Mouse (Mus musculus) kidney, adult 18-20 months (tissue): ENCODE data around the gene Xrcc4.

Source experiments
- DNase-seq: peaks from one replicate; pipeline ENCODE4 v3.0.0; 2021

Gene Xrcc4

DNA sequence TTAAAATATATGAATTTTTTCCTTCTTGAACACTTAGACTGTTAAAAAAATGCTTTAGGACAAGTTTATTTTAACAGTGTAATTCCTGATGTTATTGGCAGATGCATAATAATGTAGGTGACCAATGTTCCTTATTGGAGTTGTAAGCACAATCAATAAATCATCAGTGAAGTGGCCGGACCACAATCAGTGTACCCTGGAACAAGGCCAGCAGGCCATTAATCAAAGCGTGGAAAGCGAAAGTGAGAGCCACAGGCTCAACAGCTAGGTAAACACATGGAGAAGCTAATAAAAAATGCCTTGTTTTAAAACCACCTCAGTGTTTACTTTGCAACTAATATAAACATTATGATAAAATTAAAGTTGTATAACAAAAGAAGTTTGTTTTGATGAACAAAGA lies 159.9 kb downstream of the Xrcc4 start:
- DNase-seq: peak; percentile 53

GRCm38 (mm10) chr13:89918814-89919481 lies 170.5 kb downstream of the Xrcc4 start:
- no peak for DNase-seq

DNA sequence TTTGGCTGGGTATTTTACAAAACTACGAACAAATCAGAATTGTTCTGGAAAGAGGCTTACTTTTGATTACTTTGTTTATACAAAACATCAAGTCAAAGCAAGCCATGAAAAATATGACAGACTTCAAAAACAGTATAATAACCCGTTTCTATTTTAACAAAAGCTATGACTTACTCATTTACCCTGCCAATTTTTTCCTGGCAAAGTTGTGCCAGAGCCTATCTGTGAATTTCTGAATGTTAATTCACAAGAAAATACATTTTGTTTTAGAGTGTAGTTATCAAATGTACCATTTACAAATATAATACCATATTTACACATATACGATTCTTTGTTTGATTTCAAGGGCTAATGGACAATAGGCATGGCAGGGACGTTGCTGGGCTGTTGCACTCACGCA lies 175.1 kb downstream of the Xrcc4 start:
- no peak for DNase-seq

GRCm38 (mm10) chr13:89913891-89914290 lies 175.5 kb downstream of the Xrcc4 start:
- no peak for DNase-seq

- DNase-seq: no peak
These were observed 183.3 kb downstream of the Xrcc4 start for GRCm38 (mm10) chr13:89906120-89906519.

DNA sequence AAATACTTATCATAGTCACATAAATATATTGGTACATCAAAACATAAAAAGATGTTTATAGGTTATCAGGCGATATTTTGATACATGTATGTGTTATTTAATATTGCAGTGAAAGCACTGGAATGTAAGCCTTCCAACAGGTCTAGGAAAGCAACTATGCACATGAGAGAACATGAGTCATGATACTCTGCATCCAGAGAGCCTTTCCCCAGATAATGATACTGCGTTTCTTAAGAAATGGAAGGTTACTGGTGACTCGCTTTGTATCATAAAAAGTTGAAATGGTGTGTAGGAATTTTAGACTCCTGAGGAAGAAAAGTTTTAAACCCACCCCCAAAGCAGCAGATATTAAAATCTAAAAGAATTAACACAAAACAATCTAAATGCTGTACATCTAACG lies 190.3 kb downstream of the Xrcc4 start:
- DNase-seq: no peak

DNA sequence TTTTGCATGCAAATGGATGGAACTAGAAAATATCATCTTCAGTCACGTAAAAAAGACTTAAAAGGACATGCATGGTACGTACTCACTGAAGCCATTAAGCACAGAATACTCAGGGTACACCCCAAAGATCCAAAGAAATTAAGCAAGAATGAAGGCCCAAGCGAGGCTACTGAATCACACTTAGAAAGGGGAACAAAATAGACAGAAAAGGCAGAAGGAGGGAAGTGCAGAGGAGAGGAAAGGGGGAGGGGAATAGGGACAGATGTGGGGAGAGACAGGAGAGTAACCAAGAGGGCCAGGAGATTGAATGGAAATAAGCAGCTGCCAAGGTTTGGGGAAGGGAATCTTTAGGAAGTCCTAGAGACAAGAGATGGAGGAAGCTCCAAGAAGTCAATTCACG lies 197.3 kb downstream of the Xrcc4 start:
- DNase-seq: no peak

- DNase-seq: no peak
These were observed 199.2 kb downstream of the Xrcc4 start for GRCm38 (mm10) chr13:89890159-89890558.

- DNase-seq: no peak
These were observed 200.3 kb downstream of the Xrcc4 start for GRCm38 (mm10) chr13:89889074-89889473.

DNA sequence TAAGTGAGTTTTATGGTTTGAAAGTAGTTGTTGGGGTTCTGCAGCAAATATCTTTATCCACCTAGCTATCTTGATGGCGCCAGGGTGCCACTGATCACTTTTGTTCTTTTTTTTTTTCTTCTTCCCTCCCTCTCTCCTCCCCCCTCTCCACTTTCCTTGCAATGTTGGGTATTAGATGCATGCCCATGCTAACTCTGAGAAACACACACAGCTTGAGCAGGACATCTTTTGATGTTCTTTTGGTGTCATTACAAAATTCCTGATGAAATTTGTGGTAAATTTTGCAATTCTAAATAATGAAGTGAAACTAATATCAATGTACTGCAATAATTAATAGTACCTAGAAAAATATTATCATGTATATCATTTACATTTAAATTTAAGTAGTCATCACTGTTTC lies 205.9 kb downstream of the Xrcc4 start:
- DNase-seq: no peak

DNA sequence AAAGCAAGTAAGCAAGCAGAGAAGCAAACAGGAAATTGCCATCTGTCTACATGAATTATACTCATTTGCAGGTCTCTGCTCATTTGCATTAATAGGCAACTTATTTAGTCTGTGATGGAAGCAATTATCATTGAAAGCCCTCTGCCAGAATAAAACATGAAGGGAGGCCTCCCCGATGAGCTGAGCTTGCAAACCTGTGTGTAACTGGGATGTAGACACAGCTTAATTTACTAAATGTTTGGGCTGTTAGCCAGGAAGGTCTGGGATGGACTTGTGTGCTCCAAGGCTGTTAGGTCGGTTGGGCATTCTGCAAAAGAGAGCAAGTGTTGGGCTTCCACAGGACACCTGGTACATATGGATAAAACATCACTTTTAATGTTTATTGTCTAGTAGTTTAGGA lies 208.1 kb downstream of the Xrcc4 start:
- no peak for DNase-seq

- no peak for DNase-seq
These were observed 210.5 kb downstream of the Xrcc4 start for GRCm38 (mm10) chr13:89878832-89879468.

DNA sequence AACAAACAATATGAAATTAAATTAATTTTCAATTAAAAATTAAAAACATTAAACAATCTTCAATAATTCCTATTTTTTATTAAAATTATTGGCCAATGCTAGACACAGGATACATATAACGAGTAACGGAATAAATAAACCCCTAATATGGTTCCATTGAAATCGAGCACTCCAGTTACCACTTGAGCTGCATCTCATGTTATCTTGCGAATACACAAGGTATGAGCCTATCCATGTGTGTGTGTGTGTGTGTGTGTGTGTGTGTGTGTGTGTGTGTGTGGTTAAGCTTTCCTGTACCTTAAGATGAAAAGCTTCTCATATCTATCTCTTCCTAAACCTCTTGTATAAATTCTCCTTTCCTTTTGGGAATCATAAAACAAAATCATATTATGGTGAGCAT lies 213.9 kb downstream of the Xrcc4 start:
- no peak for DNase-seq

DNA sequence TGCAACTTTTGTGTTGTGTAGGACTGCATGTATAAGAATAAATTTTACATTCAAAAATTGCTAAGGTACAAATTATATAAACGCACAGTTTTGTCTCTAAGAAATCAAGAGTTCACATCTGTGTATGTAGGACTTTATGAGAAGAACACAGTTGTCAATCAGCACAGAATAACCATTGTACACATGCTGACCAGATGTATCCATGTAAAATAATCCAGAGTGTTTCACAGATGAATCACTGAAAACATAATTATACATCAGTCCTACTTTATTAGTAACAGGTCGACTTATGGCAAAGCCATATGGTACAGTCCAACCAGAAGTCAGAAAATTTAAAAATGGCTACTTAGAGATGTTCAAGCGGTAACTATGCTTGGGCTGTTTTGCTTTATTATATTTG lies 216.7 kb downstream of the Xrcc4 start:
- DNase-seq: no peak

GRCm38 (mm10) chr13:89854139-89854538 lies 235.3 kb downstream of the Xrcc4 start:
- DNase-seq: no peak

DNA sequence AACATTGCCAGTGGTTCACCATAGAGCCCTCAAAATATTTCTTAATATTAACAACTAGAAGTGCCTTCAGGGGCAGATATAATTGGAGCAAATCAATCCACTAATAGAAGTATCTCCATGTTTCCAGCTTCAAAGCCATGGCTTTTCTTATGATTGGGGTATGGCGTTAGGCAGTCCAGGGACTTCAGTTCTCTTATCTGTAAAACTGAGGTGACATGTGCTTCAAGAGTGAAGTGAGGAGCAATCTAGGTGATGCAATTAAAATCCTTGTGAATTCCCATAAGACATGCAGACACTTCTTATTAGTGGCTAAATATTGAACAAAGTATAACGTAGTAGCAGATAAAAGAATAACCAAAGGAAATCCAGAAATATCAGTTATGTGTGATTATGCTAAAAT lies 238.7 kb downstream of the Xrcc4 start:
- no peak for DNase-seq

DNA sequence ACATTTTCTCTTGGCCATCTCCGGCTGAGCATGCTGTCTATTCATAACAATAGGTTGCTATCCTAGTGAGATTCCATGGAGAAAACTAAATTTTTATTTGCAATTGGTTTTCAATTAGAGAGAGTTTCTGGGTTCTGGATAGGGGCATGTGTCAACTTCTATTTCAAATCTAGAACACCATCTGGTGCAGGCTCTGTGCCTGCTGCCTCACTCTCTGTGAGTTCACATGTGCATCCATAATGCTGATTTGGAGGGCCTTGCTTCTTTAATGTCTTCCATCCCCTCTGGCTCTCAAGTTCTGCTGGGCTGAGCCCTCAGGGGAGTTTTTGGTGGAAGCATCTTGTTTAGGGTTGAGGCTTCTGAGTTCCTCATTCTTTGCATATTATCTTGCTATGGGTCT lies 239.5 kb downstream of the Xrcc4 start:
- DNase-seq: no peak

- no peak for DNase-seq
These were observed 250.8 kb downstream of the Xrcc4 start for GRCm38 (mm10) chr13:89838635-89839034.

- DNase-seq: no peak
These were observed 254.9 kb downstream of the Xrcc4 start for GRCm38 (mm10) chr13:89834485-89834884.

DNA sequence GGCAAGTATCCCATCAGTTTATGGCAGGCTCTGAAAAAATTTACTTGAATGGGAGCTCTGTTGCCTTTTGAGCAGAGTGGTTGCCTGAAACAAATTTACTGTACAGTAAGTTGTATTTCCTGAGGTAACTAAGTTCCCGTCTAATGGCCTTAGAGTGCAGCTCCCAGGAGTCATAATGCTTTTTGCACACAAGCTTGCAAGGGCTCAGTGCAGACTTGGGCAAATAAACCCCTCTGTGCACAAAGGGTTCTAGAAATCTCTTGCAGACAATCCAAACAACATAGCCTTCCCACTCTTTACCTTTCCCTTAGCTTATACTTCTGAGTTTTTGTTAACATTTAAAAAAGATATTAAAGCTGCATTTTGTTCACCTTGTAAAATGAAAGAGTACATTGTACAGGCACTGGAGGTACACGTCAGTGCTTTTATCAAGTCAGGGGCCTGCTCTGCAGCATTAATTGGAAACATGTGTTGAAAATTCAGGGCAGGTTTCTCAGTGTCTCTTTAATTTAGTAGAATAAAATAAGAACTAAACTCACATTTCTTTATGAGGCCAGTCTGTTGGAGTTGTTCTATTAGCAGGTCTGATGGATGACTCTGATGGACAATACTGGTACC lies 256.2 kb downstream of the Xrcc4 start:
- DNase-seq: no peak

- no peak for DNase-seq
These were observed 260.9 kb downstream of the Xrcc4 start for GRCm38 (mm10) chr13:89828429-89828970.

DNA sequence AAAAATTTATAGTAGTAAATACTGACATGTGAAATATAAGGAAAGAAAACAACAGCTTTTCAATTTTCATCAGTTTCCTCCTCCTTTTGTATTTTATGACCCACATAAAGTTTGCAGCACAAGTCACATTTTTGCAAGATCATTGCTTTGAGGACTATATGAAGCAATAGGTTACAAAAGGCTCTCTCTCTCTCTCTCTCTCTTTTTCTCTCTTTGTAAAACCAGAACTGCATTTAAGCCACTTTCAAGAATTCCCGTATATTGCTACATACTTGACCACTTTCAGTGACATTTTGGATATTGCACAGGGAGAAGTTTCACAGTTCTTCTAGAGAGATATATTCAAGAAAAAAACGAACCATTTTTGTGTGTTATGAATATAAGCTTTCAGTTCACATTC lies 261.6 kb downstream of the Xrcc4 start:
- DNase-seq: no peak

DNA sequence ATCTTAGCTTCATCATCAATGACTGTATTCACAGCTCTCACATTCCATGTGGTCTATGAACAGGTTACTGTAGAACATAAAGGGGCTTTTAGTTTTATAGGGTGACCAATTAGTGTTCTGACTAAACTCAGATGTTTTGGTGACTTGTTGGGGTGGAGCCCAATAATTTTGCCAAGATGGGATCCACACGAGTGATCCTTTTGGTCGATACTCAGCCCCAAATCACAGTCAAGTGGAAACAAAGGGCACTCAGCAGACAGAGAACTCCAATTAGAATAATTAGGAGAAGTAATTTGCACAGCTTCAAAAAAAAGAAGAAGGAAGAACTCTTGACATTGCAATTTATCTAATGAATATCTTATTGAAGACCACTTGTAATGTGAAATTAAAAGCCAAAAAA lies 274.9 kb downstream of the Xrcc4 start:
- DNase-seq: no peak

- no peak for DNase-seq
These were observed 277.2 kb downstream of the Xrcc4 start for GRCm38 (mm10) chr13:89812169-89812568.
